Mouse (Mus musculus): ENCODE measurements around the gene Fbxo17.

DNA sequence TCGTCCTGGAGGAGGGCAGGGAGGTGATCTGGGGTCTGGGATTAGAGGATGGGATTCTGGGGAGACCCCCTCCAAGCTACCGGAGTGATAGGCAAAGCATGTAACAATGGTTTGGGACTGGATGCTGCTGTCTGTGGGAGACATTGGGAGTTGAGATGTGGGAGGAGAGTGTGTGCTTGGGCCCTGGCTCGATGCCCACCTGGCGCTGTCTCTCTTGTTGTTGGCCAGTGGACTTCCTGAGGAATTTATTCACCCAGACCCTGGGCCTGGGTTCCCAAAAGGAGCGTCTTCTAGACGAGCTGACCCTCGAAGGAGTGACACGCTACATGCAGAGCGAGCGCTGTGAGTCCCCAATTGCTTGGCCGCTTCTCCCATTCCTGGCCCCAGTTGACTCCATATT, 55.3 kb downstream of the Fbxo17 start:
- TF ChIP-seq CTCF (IDR thresholded peaks at IDR 0.05; ENCODE audit: extremely low read depth, insufficient read depth, insufficient read length, insufficient replicate concordance): no peak
- no peak for TF ChIP-seq POLR2A (IDR thresholded peaks at IDR 0.05; ENCODE audit: low read depth, low read length)
